Mouse (Mus musculus): ENCODE data around the gene Smc5.

Smc5 gene

DNA sequence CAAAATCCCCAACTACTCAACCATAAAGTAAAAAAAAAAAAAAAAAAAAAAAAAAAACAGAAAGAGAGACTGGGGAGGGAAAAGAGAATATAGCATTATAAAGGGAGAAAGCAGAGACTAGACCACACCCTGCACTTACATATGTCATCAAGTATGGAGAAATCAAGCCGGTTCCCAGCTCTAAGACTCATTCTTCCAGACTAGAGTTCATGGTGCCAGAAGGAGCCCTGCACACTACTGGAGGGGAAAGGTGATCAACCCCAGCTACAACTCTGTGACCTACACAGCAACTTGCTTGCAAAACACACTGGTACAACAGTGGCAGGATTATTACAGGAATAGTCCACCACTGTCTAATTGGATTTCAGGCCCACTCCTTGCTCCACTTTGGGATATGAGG is 84.0 kb downstream of the Smc5 start:
- peak; percentile 99 for DNase-seq (ENCODE audit: low spot score)

DNA sequence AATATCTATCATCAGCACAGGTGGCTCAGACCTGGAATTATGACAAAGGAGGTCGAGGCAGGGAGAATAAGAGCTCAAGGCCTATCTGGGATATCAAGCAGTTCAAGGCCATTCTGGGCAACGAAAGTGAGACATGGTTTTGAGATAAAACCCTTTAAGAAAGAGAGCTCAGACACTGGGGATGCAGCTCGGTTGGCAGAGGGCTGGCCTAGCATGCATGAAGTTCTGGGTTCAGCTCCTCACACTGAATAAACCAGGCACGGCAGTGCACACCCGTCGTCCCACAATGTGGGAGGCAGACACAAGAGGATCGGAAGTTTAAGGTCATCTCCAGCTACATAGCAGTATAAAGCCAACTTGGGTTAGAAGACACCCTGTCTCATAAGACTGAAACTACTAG is 84.7 kb downstream of the Smc5 start:
- no peak for DNase-seq (ENCODE audit: low spot score)

DNA sequence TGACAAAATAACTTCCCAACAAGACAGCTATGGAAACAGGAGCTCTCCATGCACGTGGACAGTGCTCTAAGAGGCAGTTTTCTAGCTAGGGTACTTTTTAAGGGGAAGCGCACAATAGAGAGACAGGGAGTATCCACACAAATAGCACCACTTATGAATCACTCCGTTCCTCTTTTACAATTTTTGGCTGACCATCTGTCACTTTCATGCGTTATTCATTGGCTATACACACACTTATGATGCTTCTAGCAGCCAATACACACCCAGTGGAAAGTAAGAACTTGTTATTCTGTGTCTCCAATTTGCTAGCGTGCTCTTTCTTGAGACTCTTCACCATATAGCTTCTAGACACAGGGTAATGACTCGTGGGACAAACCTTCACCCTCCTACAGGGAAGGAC is 86.0 kb downstream of the Smc5 start:
- DNase-seq (ENCODE audit: low spot score): no peak

DNA sequence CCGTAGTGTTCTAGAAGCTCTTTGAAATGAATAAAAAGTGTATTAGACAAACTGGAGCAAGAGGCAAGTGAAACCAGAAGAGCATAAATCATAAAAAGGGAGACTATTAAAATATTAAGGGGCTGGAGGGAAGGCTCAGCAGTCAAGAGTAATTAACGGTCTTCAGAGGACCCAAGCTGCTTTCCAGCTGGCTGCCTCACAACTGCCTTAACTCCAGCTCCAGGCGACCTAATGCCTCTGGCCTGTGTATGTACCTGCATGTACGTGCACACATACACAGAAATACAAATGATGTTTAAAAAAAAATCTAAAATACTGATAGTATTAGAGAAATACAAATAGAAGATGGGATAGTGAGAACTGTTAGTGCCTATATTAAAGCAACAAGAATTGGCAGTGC is 89.6 kb downstream of the Smc5 start:
- no peak for DNase-seq (ENCODE audit: low spot score)

DNA sequence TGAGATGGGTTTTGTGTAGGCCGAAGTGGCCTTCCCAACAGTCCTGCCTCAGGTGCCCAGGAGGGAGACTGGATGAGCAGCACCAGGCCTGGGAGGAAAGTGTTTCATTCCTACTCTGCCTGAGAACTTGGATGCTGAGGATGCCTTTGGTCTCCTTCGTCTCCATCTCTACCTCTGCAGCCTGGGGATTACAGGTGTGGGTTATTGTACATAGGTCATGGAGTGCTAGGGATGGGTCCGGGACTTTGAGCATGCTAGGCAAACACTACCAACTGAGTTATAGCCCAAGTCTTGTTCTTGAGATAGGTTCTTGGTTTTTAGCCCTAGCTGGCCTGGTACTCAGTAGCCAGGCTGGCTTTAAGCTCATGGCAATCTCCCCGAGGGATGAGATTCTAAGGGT is 90.2 kb downstream of the Smc5 start:
- no peak for DNase-seq (ENCODE audit: low spot score)

DNA sequence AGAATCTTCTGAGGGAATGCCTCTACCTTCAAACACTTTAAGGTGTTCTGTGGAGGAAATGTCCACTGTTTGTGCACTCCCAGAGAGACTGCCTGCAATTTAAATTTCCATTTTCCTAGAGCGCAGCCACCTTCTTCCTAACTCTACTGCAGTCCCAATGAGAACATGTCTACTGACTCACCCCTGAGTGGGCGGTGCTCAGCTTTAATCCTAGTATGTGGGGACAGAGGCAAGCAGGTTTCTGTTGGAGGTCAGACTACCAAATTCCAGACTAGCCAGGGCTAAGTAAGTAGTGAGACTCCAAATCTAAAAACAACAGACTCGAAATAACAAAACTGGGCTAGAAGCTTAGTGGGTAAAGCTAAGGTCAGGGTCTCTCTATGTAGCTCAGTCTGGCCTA is 95.2 kb downstream of the Smc5 start:
- no peak for DNase-seq (ENCODE audit: low spot score)

DNA sequence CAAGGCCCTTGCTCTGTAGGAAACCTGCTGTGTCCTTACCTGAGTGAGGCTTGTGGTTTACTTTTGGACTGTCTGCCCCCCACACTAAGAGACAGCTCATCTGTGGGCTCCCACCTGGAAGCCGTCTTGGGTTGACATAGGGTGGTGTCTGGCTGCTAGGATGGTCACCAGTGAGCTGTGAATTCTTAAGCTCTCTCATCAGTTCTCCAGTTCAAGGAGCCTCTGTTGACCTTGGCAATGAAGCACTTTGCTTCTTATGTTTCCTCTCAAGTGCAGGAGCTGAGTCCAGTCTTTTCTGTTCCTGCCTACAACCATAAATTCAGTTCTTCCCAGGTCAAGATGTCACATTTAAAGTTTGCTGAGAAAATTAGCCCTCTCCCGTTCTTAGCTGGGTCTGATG is 98.2 kb downstream of the Smc5 start:
- no peak for DNase-seq (ENCODE audit: low spot score)

DNA sequence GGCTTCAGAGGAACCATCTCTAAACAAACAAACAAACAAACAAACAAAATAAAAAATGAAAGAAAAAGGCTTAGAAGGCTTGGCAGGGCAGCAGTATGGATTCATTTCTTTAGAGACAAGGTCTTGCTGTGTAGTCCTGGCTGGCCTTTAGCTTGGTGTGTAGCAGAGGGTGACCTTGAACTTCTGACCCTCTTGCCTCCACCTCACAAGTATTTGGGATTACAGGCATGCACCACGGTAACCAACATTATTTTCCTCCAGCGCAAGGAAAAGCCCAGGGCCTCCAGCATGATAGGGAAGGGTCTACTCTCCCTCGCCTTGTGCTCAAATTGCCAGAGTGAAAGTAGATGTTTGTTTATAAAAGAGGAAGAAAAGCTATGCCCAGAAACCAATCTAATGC is 98.6 kb downstream of the Smc5 start:
- DNase-seq (ENCODE audit: low spot score): no peak

DNA sequence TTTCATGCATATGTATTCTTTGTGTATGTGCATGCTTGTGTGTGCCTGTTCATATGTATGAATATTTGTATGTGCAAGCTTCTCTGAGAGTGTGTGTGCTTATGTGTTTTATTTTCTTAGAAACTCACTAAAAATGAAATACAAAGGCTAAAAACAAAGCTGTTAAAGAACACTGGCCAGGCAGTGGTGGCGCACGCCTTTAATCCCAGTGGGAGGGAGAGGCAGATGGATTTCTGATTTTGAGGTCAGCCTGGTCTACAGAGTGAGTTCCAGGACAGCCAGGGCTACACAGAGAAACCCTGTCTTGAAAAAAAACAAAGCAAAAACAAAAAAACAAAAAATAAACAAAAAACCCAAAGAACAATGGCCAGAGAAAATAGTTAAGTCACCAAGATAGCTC is 102.6 kb downstream of the Smc5 start:
- DNase-seq (ENCODE audit: low spot score): no peak

DNA sequence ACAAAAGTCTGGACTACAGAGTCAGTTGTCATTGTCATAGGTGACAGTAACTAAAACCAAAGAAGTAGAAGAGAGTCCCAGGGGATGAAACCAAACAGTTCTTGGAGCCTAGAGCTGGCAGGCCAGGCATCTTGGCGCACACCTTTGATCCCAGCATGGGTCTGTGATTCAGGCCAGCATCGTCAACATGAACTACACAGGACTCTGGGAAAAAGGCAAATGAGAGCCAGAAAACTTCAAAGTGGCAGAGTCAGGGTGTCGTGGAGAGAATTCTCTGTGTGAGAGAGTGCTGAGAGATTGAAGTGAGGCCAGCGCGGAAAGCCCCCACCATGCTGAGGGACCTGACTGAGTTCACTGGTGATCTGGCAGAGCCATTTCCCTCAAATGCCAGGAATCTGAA is 103.2 kb downstream of the Smc5 start:
- no peak for DNase-seq (ENCODE audit: low spot score)

DNA sequence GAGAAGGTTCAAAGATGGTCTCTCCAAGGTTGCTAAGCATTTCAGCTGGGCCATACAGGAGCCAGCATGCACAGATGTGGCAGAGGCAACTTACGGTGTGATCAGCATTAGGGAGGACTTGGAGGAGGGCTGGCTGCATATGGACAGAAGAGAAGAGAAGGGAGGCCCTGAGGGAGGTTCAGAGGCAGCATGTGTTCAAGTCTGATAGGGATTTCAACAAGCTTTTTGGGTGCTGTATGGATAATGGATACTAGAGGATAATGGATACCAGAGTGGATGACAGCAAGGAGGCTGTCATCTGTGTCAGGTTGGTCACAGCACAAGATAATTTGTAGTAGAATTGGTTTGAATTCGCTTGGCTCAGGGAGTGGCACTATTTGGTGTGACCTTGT is 104.0 kb downstream of the Smc5 start:
- DNase-seq (ENCODE audit: low spot score): no peak

DNA sequence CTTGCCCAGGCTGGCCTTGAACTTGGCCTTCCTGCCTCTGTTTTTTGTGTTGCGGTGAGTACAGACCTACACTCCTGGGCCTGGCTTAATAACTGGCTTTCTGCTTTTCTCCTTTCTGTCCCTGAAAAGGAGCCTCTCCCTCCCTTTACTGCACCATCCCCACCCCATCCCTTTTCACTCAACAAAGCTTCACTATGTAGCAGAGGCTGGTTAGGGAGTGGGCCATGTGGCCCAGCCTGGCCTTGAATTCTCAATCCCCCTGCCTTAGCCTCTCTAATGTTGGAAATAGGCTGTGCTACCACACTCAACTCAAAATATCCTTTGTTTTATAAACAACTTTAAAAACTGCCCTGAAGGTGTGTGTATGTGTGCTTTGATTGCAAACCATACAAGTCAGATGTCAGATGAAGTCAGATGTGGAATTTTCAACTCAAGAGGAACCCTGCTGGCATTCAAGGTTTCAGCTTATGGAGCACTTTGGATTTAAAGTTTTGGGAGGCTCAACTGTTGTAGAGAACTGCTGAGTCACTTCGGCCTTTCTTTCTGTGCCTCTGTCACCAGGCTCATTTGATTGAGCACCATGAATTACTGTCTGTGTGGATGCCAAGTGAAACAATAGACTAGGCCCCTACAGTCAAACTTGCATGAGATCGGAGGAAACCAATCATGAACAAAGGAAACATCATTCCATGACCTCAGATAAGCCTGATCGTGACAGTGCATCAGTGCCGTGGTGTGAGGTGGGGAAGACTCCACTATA is 104.6 kb downstream of the Smc5 start:
- peak; percentile 64 for DNase-seq (ENCODE audit: low spot score)

DNA sequence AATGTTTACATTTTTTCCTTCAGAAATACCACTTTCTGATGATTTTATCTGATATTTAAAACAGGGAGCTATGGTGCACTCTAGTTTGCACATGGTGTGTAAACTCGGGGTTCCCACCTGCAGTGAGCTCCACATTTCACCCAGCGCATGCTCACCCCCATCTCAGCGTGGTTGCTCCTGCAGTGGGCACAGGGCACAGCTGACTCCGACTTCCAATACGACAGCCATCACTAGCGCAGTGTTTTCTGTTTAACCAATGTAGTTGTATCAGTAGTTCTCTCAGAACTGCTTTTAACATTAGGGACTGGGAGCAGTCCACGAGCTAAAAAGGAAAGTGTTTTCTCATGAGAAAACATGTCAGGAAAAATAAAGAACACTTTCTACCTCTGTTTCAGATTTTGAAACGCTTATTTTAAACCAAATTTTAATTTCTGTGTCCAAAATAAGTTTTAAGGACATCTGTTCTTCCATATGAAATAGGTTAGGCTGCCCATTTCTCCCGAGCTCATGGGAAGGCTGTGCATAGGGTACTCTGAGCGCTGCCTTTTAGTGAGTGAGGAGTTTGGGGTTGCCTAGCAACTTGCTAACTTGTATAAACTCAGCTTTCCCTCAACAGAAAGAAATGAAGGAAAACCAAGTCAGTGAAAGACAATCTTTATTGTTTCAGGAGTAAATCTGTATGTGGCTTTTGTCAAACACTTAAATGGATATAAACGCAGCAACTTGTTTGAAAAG is 107.0 kb downstream of the Smc5 start:
- no peak for DNase-seq (ENCODE audit: low spot score)

DNA sequence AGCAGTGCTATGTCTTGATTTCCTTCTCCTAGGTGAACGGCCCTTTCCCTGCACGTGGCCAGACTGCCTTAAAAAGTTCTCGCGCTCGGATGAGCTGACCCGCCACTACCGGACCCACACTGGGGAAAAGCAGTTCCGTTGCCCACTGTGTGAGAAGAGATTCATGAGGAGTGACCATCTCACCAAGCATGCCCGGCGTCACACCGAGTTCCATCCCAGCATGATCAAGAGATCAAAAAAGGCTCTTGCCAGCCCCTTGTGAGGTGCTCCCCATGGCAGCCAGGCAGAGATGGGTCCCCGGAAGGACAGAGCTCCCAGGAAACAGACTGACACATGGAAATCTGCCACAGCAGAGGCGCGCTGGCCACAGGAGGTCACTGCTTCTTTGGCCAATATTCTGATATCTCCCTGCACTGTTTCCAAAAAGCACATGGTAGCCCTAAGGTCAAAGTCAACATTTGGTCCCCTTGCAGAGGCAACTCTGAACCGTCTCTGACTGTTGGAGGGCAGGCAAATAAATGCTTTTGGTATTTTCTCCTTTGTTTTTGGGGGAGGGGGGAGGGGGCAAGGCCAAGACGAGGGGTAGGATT is 109.0 kb downstream of the Smc5 start:
- no peak for DNase-seq (ENCODE audit: low spot score)

DNA sequence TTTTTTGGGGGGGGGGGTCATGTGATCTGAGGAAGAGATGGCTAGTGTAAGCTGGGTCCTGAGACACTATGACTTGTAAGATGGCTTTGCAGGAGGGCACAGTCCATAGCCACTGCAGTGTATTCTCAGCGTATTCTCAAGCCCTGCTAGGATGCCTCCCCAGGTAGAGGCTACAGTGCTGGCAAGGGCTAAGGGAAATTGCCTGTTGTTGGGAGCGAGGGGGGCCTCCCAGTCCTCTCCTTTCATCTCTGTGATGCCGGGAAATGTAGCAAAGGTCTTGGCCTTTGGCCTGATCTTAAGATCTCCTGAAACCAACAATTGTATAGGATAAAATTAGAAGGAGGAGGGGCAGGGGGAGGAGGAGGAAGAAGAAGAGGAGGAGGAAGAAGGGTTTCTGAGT is 110.3 kb downstream of the Smc5 start:
- DNase-seq (ENCODE audit: low spot score): no peak

DNA sequence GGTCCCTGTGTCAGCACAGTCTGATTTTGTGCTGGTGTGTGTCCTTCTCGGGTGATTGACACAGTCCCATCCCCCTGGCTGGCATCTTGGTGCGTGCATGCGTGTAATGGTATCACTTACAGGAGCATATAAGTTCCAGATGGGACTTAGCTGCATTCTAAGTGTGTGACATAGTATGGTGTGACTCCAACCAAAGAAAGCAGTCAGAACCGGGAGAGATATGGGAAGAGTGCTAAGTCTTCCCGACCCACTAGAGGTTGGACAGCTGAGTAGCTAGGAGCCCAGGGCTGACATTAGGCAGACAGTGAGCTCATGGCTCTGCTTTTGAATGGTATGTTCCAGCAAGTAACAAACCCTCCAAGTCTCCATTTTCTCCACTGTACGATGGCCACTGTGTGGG is 110.8 kb downstream of the Smc5 start:
- no peak for DNase-seq (ENCODE audit: low spot score)

DNA sequence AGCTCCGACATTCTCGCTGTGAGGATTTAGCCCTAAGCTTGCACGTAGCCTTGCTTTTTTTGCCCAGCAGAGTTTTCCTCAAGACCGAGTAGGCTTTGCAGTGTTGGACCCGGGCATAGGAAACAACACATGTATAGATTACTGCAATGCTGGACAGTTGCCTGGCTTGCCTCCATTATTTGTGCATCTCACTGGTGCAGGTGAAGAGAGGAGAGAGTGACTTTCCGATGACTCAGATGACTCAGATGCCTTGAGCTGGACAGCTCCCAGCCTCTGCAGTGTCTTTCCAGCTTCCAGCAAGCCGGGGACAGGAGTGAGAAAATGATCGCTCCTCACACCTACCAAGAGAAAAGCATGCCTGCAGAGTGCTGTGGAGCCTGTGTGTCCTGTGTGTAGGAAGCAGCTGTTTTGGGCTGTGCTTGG is 111.3 kb downstream of the Smc5 start:
- peak; percentile 54 for DNase-seq (ENCODE audit: low spot score)

DNA sequence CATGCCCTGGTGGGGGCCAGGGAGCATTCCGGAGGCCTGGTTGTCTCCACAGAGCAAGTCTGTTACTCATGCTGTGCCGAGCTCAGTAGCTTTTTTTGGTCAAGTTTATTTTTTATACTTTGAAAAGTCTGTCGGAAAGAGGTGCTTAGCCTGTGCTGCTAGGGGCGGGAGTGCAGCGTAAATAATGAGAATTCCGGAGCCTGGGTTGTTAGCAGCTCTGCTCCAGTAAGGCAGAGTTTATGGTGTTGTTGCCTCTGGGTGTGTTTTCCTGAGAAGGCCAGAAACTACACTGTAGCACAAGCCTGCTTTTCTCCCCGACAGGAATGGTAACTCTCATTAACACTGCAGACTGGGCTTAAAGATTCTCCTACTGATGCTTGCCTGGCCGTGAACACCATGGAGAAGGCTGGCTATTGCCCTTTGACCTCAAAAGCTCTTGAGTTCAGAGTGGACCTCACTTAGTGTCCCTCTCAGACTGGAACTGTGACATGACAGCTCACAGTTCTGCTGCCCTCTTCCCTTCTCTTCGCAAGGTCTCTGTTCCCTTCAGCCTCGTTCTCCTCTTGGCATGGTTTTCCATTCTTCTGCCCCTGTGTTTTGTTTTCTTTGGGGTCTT is 113.8 kb downstream of the Smc5 start:
- DNase-seq (ENCODE audit: low spot score): no peak

Measured in adipocyte (in vitro differentiated cells).